ENCODE assay signal across 21 mouse cellular contexts in genomic region chr5:5533656-5534420, GRCm38 (mm10). TPM values are rescaled to one million over a fixed set of nuclear protein-coding genes. Genes with fewer than 3 reads are reported as not detected.
DNase-seq lines count a peak whose midpoint lies in the region; ATAC-seq and TF ChIP-seq lines count a peak whose summit lies in the region.
"Had no signal": no experiment of that assay in that cellular context is flagged by ENCODE, and none has a peak within 500 bp of the region (broad histone marks: within the 10 kb centered on the region; RNA-seq: fewer than 3 reads in every experiment).

No protein-coding gene starts in this region.

- TF ChIP-seq CTCF in liver, postnatal 0 days (IDR thresholded peaks at IDR 0.05; ENCODE audit: low read depth): no peak

- 62% methylated on average over 3 of the region's 3 CpGs for WGBS in intestine, embryonic 16.5 days
- 68% methylated on average over 3 of the region's 3 CpGs for WGBS in liver, postnatal 0 days (ENCODE audit: insufficient replicate concordance)

- DNase-seq in kidney, adult 9 months: peak; percentile 89
- DNase-seq in kidney, postnatal 36 days: peak; percentile 72 to 73
- no peak for DNase-seq in liver, postnatal 0 days
- no peak for DNase-seq in cerebellum, adult 9-10 months
- no peak for DNase-seq in retina, postnatal 1 day
- no peak for DNase-seq in layer of hippocampus, postnatal 36 days
- DNase-seq: cerebellum, adult 9-11 months; embryo, embryonic 11 days; gastrocnemius, postnatal 36 days; heart, postnatal 10 days; left cerebral cortex, postnatal 4 days; lung, adult 2 months had no signal

- H3K9me3 ChIP-seq in intestine, embryonic 16.5 days (ENCODE audit: control insufficient read depth, low read length): no peaks in the 10 kb centered on the region
- H3K9me3 ChIP-seq in liver, postnatal 0 days (ENCODE audit: low read length): no peaks in the 10 kb centered on the region
- H3K9me3 ChIP-seq: embryonic facial prominence, embryonic 15.5 days; forebrain, embryonic 10.5 days; heart, embryonic 10.5 days had no signal

- no peak overlapping the region for H3K27ac ChIP-seq in intestine, embryonic 16.5 days (ENCODE audit: low read length)
- H3K27ac ChIP-seq in liver, postnatal 0 days (ENCODE audit: low read depth): peak overlapping the region; percentile 64
- H3K27ac ChIP-seq: embryonic facial prominence, embryonic 15.5 days; forebrain, embryonic 10.5 days; heart, embryonic 10.5 days; hindbrain, embryonic 14.5 days; macrophage; midbrain, embryonic 13.5 days had no signal

- H3K27me3 ChIP-seq in intestine, embryonic 16.5 days (replicated peaks; ENCODE audit: control insufficient read depth, insufficient read depth, low read length): no peaks in the 10 kb centered on the region
- no peaks in the 10 kb centered on the region for H3K27me3 ChIP-seq in liver, postnatal 0 days (ENCODE audit: insufficient read depth, low read length)
- H3K27me3 ChIP-seq: embryonic facial prominence, embryonic 15.5 days; midbrain, embryonic 13.5 days had no signal

- peak; percentile 29; the same call in 1 of the 2 replicates for TF ChIP-seq EP300 in liver, postnatal 0 days (IDR thresholded peaks at IDR 0.05; ENCODE audit: low read depth)

- no peak overlapping the region for H3K4me2 ChIP-seq in intestine, embryonic 16.5 days (ENCODE audit: low read depth, low read length)
- H3K4me2 ChIP-seq in liver, postnatal 0 days (ENCODE audit: low read depth, low read length): no peak overlapping the region
- H3K4me2 ChIP-seq: embryonic facial prominence, embryonic 15.5 days; hindbrain, embryonic 14.5 days; midbrain, embryonic 13.5 days had no signal

- peak; percentile 75 for ATAC-seq in intestine, embryonic 16.5 days
- ATAC-seq in liver, postnatal 0 days: peak; percentile 93
- ATAC-seq: midbrain, embryonic 13.5 days; Patski had no signal

- no peak overlapping the region for H3K4me3 ChIP-seq in intestine, embryonic 16.5 days (ENCODE audit: low read length)
- H3K4me3 ChIP-seq in liver, postnatal 0 days (ENCODE audit: low read depth, low read length): no peak overlapping the region
- H3K4me3 ChIP-seq: embryonic facial prominence, embryonic 15.5 days; forebrain, embryonic 10.5 days; heart, embryonic 10.5 days; midbrain, embryonic 13.5 days had no signal

- no peak overlapping the region for H3K9ac ChIP-seq in intestine, embryonic 16.5 days (ENCODE audit: low read depth, low read length)
- no peak overlapping the region for H3K9ac ChIP-seq in liver, postnatal 0 days (replicated peaks)
- H3K9ac ChIP-seq: embryonic facial prominence, embryonic 15.5 days; hindbrain, embryonic 14.5 days; midbrain, embryonic 13.5 days had no signal

- H3K36me3 ChIP-seq in intestine, embryonic 16.5 days (ENCODE audit: control insufficient read depth, insufficient read depth, low read length): peaks cover 7% of the 10 kb centered on the region
- no peaks in the 10 kb centered on the region; the same call in 1 of the 2 replicates for H3K36me3 ChIP-seq in liver, postnatal 0 days (replicated peaks; ENCODE audit: insufficient read depth, low read length)

- no peaks in the 10 kb centered on the region for H3K4me1 ChIP-seq in intestine, embryonic 16.5 days (ENCODE audit: control insufficient read depth, insufficient read depth, low read length)
- H3K4me1 ChIP-seq in liver, postnatal 0 days (ENCODE audit: insufficient read depth): 0 out of 2 replicates have a peak, but pooled peaks cover 5% of the 10 kb centered on the region
- H3K4me1 ChIP-seq: embryonic facial prominence, embryonic 15.5 days; forebrain, embryonic 10.5 days; heart, embryonic 10.5 days; midbrain, embryonic 13.5 days had no signal

RNA-seq across cellular contexts. Expression of gene Cldn12, which starts 19.1 kb away (rescaled TPM):
- 27.3 and 27.6 TPM in 2 replicates for polyA plus RNA-seq in intestine, embryonic 16.5 days (2015; fragmentation: Nextera tagmentation; extraction: Ambion mirVana)
- 22.3 and 25.1 TPM in 2 replicates for polyA plus RNA-seq in liver, postnatal 0 days (2015; fragmentation: Nextera tagmentation; extraction: Ambion mirVana)
- 10 to 100 TPM; 26.9 to 30.3 TPM for total RNA-seq in layer of hippocampus, postnatal 36 days (2021)

RNA-seq across cellular contexts. Expression of gene Gtpbp10, which starts 25.5 kb away (rescaled TPM):
- polyA plus RNA-seq in intestine, embryonic 16.5 days (2015; fragmentation: Nextera tagmentation; extraction: Ambion mirVana): 24.9 and 26.1 TPM in 2 replicates
- 9.3 and 9.9 TPM in 2 replicates for polyA plus RNA-seq in liver, postnatal 0 days (2015; fragmentation: Nextera tagmentation; extraction: Ambion mirVana)
- 10 to 100 TPM; 11.0 to 11.2 TPM for total RNA-seq in layer of hippocampus, postnatal 36 days (2021)

RNA-seq across cellular contexts. Expression of gene Gm8773, which starts 39.8 kb away (rescaled TPM):
- polyA plus RNA-seq in intestine, embryonic 16.5 days (2015; fragmentation: Nextera tagmentation; extraction: Ambion mirVana): 1.5 TPM in 2 replicates
- polyA plus RNA-seq in liver, postnatal 0 days (2015; fragmentation: Nextera tagmentation; extraction: Ambion mirVana): 0.11 TPM in 1 of 2 replicates, not detected in the other
- not detected for total RNA-seq in layer of hippocampus, postnatal 36 days (2021)
- total RNA-seq: gastrocnemius, postnatal 36 days; heart, postnatal 10 days had no signal
- polyA plus RNA-seq: macrophage had no signal

RNA-seq across cellular contexts. Expression of gene 1700015F17Rik, which starts 54.9 kb away (rescaled TPM):
- polyA plus RNA-seq in intestine, embryonic 16.5 days (2015; fragmentation: Nextera tagmentation; extraction: Ambion mirVana): not detected in 2 replicates
- not detected in 2 replicates for polyA plus RNA-seq in liver, postnatal 0 days (2015; fragmentation: Nextera tagmentation; extraction: Ambion mirVana)
- not detected for total RNA-seq in layer of hippocampus, postnatal 36 days (2021)
- total RNA-seq: adrenal gland, postnatal 4 days; gastrocnemius, postnatal 36 days; heart, postnatal 10 days; left cerebral cortex, postnatal 4 days had no signal
- polyA plus RNA-seq: embryonic facial prominence, embryonic 15.5 days; forebrain, embryonic 10.5 days; heart, embryonic 10.5 days; hindbrain, embryonic 14.5 days; lung, adult 2 months; macrophage; midbrain, embryonic 13.5 days; Patski had no signal

Comparison
In these comparisons a context has a peak if more than half of its experiments do, and no peak if none do; other contexts are left out.
1. DNase-seq: peak in kidney, adult 9 months (single experiment) and kidney, postnatal 36 days (2 of 2); none in liver, postnatal 0 days (single experiment), cerebellum, adult 9-10 months (single experiment), retina, postnatal 1 day (single experiment) and layer of hippocampus, postnatal 36 days (0 of 2).